Mouse (Mus musculus) cerebellum, adult 2 months (tissue): ENCODE measurements around the gene Gm49388. TPM values are rescaled to one million over a fixed set of nuclear protein-coding genes. Genes with fewer than 3 reads are reported as not detected.
A peak's percentile ranks its signal among the peaks of the same experiment; 100 is the strongest.

ENCODE experiments used
- DNase-seq, 2 experiments: peaks; one replicate each; pipeline ENCODE4 v3.0.0; 2021
- H3K27ac ChIP-seq: fragments of 200-500 bp; 2 replicates; pipeline ENCODE4 v1.5.1; 2012; ENCODE audit warnings: low read length, control low read depth, inconsistent platforms; ENCODE audit not compliant: insufficient read depth
- H3K27me3 ChIP-seq: fragments of 200-500 bp; 2 replicates; pipeline ENCODE4 v1.6.1; 2012; ENCODE audit warnings: inconsistent platforms, mild to moderate bottlenecking, low read length, moderate library complexity; ENCODE audit not compliant: control insufficient read depth, insufficient read depth
- H3K4me1 ChIP-seq: fragments of 200-500 bp; 2 replicates; pipeline ENCODE4 v1.6.1; 2011; ENCODE audit warnings: low read length; ENCODE audit not compliant: control insufficient read depth, insufficient read depth
- H3K4me3 ChIP-seq: fragments of 200-500 bp; replicated peaks from 2 replicates; pipeline ENCODE3; 2011; ENCODE audit warnings: mild to moderate bottlenecking, low read depth, low read length, control low read depth; ENCODE audit not compliant: insufficient read depth
- CTCF ChIP-seq: fragments of 200-500 bp; IDR thresholded peaks from 2 replicates; pipeline ENCODE4 v1.5.1; 2011; ENCODE audit warnings: low read depth, mild to moderate bottlenecking, control low read depth, low read length, moderate library complexity, borderline replicate concordance; ENCODE audit not compliant: insufficient read depth
- POLR2A ChIP-seq: fragments of 200-500 bp; IDR thresholded peaks from 2 replicates; pipeline ENCODE4 v1.6.1; 2011; ENCODE audit warnings: low read length, control low read depth, borderline replicate concordance; ENCODE audit not compliant: insufficient read depth
- WGBS: fragments of 180-500 bp; shearing (Covaris S2); methylation state at CpG from one replicate; pipeline ENCODE4 v1.1.7; 2018; 5-methylcytosine and 5-hydroxymethylcytosine counted together
- polyA plus RNA-seq: library from polyadenylated mRNA; depleted of rRNA; stranded (reverse); fragments of >200 nt; gene quantifications from 2 replicates; pipeline ENCODE4 v1.2.3, GENCODE M21; 2012; rRNA removed

Gm49388 gene
- 0.46 and 0.47 TPM in 2 replicates for polyA plus RNA-seq

GRCm38 (mm10) chr7:127785308-127785707 is at the start of gene Gm49388:
Gene Gm49388, plus strand, starts transcription at chr7:127785608.
- Histone ChIP-seq H3K27me3 (no peaks in the 10 kb centered on the region), H3K4me3 (no peak within 1 kb of the TSS), H3K27ac (no peak within 1 kb of the TSS), H3K4me1 (no peaks in the 10 kb centered on the region)
- WGBS: 92% methylated on average over 7 of the region's 7 CpGs
- DNase-seq: no peak
- TF ChIP-seq POLR2A (no peak), CTCF (no peak)

GRCm38 (mm10) chr7:127744366-127745045 is 40.9 kb upstream of the Gm49388 start, which contains the start of gene Fbxl19:
Gene Fbxl19, plus strand, starts transcription at chr7:127744543.
- no peaks in the 10 kb centered on the region for H3K27me3 ChIP-seq
- WGBS: under 1% methylated on average over 26 of the region's 26 CpGs
- peak; percentile 80 to 82 for DNase-seq
- TF ChIP-seq CTCF (peak; percentile 59; the same call in 1 of the 2 replicates), POLR2A (no peak)
- no peaks in the 10 kb centered on the region for H3K4me1 ChIP-seq
- peak within 1 kb of the TSS; percentile 88 for H3K4me3 ChIP-seq
- peak within 1 kb of the TSS; percentile 55; the same call in 1 of the 2 replicates for H3K27ac ChIP-seq

GRCm38 (mm10) chr7:127745251-127745651 is 40.2 kb upstream of the Gm49388 start:
- H3K27me3 ChIP-seq: no peaks in the 10 kb centered on the region
- WGBS: under 1% methylated on average over 19 of the region's 19 CpGs

GRCm38 (mm10) chr7:127745652-127746493 is 39.5 kb upstream of the Gm49388 start:
- Histone ChIP-seq H3K4me3 (peak overlapping the region; percentile 88), H3K4me1 (peaks cover 4% of the 10 kb centered on the region; the same call in 1 of the 2 replicates), H3K27me3 (no peaks in the 10 kb centered on the region), H3K27ac (peak overlapping the region; percentile 6; the same call in 1 of the 2 replicates)
- DNase-seq: peak; percentile 96 to 100
- under 1% methylated on average over 38 of the region's 39 CpGs for WGBS
- TF ChIP-seq CTCF: no peak
- peak; percentile 63; the same call in 1 of the 2 replicates for TF ChIP-seq POLR2A

More at GRCm38 (mm10) chr7:127745251-127745651, 40.2 kb upstream of the Gm49388 start:
- H3K4me1 ChIP-seq: peaks cover 4% of the 10 kb centered on the region; the same call in 1 of the 2 replicates
- peak; percentile 92 to 97 for DNase-seq
- H3K4me3 ChIP-seq: peak overlapping the region; percentile 88
- TF ChIP-seq POLR2A (peak; percentile 45; the same call in 1 of the 2 replicates), CTCF (0 out of 2 replicates have a peak, but pooled peaks have one; percentile 15)
- peak overlapping the region; percentile 55; the same call in 1 of the 2 replicates for H3K27ac ChIP-seq

- TF ChIP-seq POLR2A (no peak), CTCF (no peak)
These were observed 38.6 kb upstream of the Gm49388 start for GRCm38 (mm10) chr7:127746494-127747491.

GRCm38 (mm10) chr7:127747559-127748234 is 37.7 kb upstream of the Gm49388 start:
- Histone ChIP-seq H3K27ac (no peak overlapping the region), H3K4me3 (no peak overlapping the region), H3K27me3 (no peaks in the 10 kb centered on the region), H3K4me1 (peaks cover 4% of the 10 kb centered on the region; the same call in 1 of the 2 replicates)
- no peak for DNase-seq
- no peak for TF ChIP-seq CTCF
- TF ChIP-seq POLR2A: no peak
- 41% methylated on average over 6 of the region's 6 CpGs for WGBS

More at GRCm38 (mm10) chr7:127746494-127747491, 38.6 kb upstream of the Gm49388 start:
- WGBS: 1% methylated on average over 61 of the region's 62 CpGs
- Histone ChIP-seq H3K4me1 (peaks cover 4% of the 10 kb centered on the region; the same call in 1 of the 2 replicates), H3K27ac (no peak overlapping the region), H3K27me3 (no peaks in the 10 kb centered on the region), H3K4me3 (peak overlapping the region; percentile 75)
- DNase-seq: peak; percentile 49 to 58
